Mouse (Mus musculus) T-helper 2 cell (primary cell): ENCODE results near the gene Ramp2.

Experiments used
- in situ Hi-C: fragments of 300-600 bp; cut with MboI, MseI; formaldehyde crosslinking; loops from one replicate; pipeline ENCODE4 v1.15.1; 2025; ENCODE audit warnings: high pct_unique_total_duplicates

Ramp2 gene

GRCm38 (mm10) chr11:101265906-101266305 lies 20.1 kb downstream of the Ramp2 start:
- in situ Hi-C loops = no loop called here

- in situ Hi-C loops = no loop called here
Measured at GRCm38 (mm10) chr11:101269577-101270116, 23.8 kb downstream of the Ramp2 start.

- in situ Hi-C loops = no loop called here
Measured at GRCm38 (mm10) chr11:101272446-101272845, 26.6 kb downstream of the Ramp2 start.

- in situ Hi-C loops = no loop called here
Measured at GRCm38 (mm10) chr11:101275309-101275708, 29.5 kb downstream of the Ramp2 start.

GRCm38 (mm10) chr11:101276319-101277070 lies 30.7 kb downstream of the Ramp2 start:
- in situ Hi-C loops = no loop called here

GRCm38 (mm10) chr11:101277381-101278222 lies 31.8 kb downstream of the Ramp2 start:
- in situ Hi-C loops = no loop called here

GRCm38 (mm10) chr11:101278223-101279192 lies 32.7 kb downstream of the Ramp2 start, which contains the start of the genes Cntd1 and Coa3:
TSS of gene Cntd1 (plus strand) at chr11:101279012.
TSS of gene Coa3 (minus strand) at chr11:101279114.
- in situ Hi-C loops = no loop called here

GRCm38 (mm10) chr11:101279193-101279569 lies 33.4 kb downstream of the Ramp2 start:
- in situ Hi-C loops = no loop called here

- in situ Hi-C loops = no loop called here
Measured at GRCm38 (mm10) chr11:101280837-101281236, 35.0 kb downstream of the Ramp2 start.

GRCm38 (mm10) chr11:101282896-101283295 lies 37.1 kb downstream of the Ramp2 start:
- in situ Hi-C loops = no loop called here

GRCm38 (mm10) chr11:101283805-101284204 lies 38.0 kb downstream of the Ramp2 start:
- in situ Hi-C loops = no loop called here

- in situ Hi-C loops = no loop called here
Measured at GRCm38 (mm10) chr11:101287306-101287705, 41.5 kb downstream of the Ramp2 start.

- in situ Hi-C loops = no loop called here
Measured at GRCm38 (mm10) chr11:101291231-101291630, 45.4 kb downstream of the Ramp2 start.

- in situ Hi-C loops = no loop called here
Measured at GRCm38 (mm10) chr11:101295191-101295590, 49.4 kb downstream of the Ramp2 start.

- in situ Hi-C loops = no loop called here
Measured at GRCm38 (mm10) chr11:101300881-101301280, 55.1 kb downstream of the Ramp2 start.

GRCm38 (mm10) chr11:101301299-101302003 lies 55.6 kb downstream of the Ramp2 start:
- in situ Hi-C loops = no loop called here

- in situ Hi-C loops = no loop called here
Measured at GRCm38 (mm10) chr11:101302004-101302798, 56.4 kb downstream of the Ramp2 start, which contains the start of gene Becn1. TSS of gene Becn1 (minus strand) at chr11:101302286.

- in situ Hi-C loops = no loop called here
Measured at GRCm38 (mm10) chr11:101307744-101308143, 61.9 kb downstream of the Ramp2 start.
